Mouse (Mus musculus): ENCODE measurements at regions not wholly inside any gene's neighbourhood (a gene's known extent, or its start where the extent isn't known, plus 50 kb on each side); places are given as distances from the start of the nearest gene placed in this dataset.

DNA sequence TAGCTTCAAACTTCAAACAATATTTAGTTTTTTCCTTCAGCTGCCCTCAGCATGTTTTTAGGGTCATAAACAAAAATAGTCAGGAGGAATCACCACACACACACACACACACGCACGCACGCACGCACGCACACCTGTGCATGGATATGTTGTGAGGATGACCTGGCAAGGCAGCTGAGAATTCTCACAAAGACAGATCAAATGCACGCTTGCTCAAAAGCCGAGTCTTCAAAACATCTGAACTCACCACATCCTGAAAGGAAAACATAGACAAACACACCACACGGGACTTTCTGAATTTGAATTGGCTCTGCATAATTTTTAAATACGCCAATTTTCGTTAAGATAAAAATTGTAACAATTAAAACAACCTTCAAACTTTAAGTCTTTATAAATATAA is 52.7 kb upstream of the Foxq1 start:
- no peak overlapping the region for H3K27ac ChIP-seq (ENCODE audit: low read length)
- no peak overlapping the region for H3K4me3 ChIP-seq (ENCODE audit: low read length)
- no peaks in the 10 kb centered on the region for H3K27me3 ChIP-seq (ENCODE audit: insufficient read depth, low read length)
- ATAC-seq (ENCODE audit: low FRiP score, low TSS enrichment) = no peak
- H3K9me3 ChIP-seq (ENCODE audit: low read length) = no peaks in the 10 kb centered on the region
- H3K9ac ChIP-seq (replicated peaks; ENCODE audit: low read length) = no peak overlapping the region
- no peaks in the 10 kb centered on the region for H3K36me3 ChIP-seq (ENCODE audit: insufficient read depth, low read length)
- 78% methylated on average over 10 of the region's 10 CpGs for WGBS
- no peaks in the 10 kb centered on the region for H3K4me1 ChIP-seq (ENCODE audit: insufficient read depth, low read length)
- no peak overlapping the region for H3K4me2 ChIP-seq (replicated peaks; ENCODE audit: low read depth, low read length)

DNA sequence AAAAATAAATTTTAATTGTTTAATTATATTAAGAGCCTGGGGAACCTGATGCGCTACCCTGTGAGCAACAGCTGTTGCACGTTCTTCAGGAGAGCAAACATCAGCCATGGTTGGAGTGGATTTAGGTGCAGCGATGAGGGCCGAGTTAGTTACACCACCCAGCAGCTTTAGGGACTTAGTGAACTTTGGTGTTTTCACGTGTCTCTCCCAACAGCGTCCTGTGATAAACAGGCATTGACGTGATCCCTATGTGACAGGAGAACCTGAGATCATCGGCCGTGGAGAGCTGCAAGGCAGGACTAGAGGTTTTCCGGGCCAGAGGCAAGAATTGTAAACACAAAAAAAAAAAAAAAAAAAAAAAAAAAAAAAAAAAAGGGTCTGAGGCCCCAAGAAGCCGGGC is 52.1 kb upstream of the Foxq1 start:
- Histone ChIP-seq H3K4me3 (ENCODE audit: low read length) (no peak overlapping the region), H3K27me3 (ENCODE audit: insufficient read depth, low read length) (no peaks in the 10 kb centered on the region), H3K9me3 (ENCODE audit: low read length) (no peaks in the 10 kb centered on the region), H3K27ac (ENCODE audit: low read length) (no peak overlapping the region), H3K36me3 (ENCODE audit: insufficient read depth, low read length) (no peaks in the 10 kb centered on the region), H3K4me1 (ENCODE audit: insufficient read depth, low read length) (no peaks in the 10 kb centered on the region), H3K4me2 (replicated peaks; ENCODE audit: low read depth, low read length) (no peak overlapping the region), H3K9ac (replicated peaks; ENCODE audit: low read length) (no peak overlapping the region)
- 81% methylated on average over 11 of the region's 11 CpGs for WGBS
- no peak for ATAC-seq (ENCODE audit: low FRiP score, low TSS enrichment)

DNA sequence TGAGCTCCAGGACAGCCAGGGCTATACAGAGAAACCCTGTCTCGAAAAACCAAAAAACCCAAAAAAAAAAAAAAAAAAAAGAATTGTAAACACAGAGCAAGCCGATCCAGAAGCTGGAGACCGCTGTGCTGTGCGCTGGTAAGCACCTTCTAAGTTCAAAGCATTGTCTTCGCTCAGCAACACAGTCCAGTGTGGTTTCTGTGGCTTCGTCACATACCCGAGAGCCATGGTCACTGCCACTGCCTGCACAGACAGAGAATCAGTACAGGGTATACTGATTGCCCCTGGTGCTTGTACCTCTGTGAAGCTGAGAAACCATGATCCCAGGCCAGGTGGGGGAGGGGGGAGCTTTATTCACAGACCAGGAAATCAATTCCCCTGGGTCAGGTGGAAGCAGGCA is 51.6 kb upstream of the Foxq1 start:
- no peak overlapping the region for H3K9ac ChIP-seq (replicated peaks; ENCODE audit: low read length)
- H3K4me1 ChIP-seq (ENCODE audit: insufficient read depth, low read length) = no peaks in the 10 kb centered on the region
- H3K27me3 ChIP-seq (ENCODE audit: insufficient read depth, low read length) = no peaks in the 10 kb centered on the region
- H3K36me3 ChIP-seq (ENCODE audit: insufficient read depth, low read length) = no peaks in the 10 kb centered on the region
- H3K4me3 ChIP-seq (ENCODE audit: low read length) = no peak overlapping the region
- no peak for ATAC-seq (ENCODE audit: low FRiP score, low TSS enrichment)
- no peaks in the 10 kb centered on the region for H3K9me3 ChIP-seq (ENCODE audit: low read length)
- no peak overlapping the region for H3K4me2 ChIP-seq (replicated peaks; ENCODE audit: low read depth, low read length)
- WGBS = 84% methylated on average over 6 of the region's 7 CpGs
- H3K27ac ChIP-seq (ENCODE audit: low read length) = no peak overlapping the region

DNA sequence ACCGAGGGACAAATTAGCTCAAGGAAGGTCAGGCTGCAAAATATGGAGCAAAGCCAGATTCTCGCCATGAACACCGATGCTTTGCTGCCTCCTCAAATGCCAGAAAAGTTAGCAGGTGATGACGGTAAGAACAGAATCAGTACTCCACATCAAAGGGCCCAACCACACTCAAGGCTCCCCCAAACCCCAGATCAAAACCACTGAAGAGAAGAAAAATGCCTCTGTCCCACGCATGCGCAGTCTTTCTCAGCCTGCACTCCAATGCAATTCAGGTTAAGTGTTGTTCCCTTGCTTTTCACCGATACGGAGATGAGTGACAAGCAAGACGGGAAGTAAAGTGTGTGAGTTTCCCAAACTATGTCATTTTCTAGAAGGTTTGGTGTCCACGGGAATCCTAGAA is 50.5 kb upstream of the Foxq1 start:
- Histone ChIP-seq H3K4me3 (ENCODE audit: low read length) (no peak overlapping the region), H3K4me2 (replicated peaks; ENCODE audit: low read depth, low read length) (no peak overlapping the region), H3K9me3 (ENCODE audit: low read length) (no peaks in the 10 kb centered on the region), H3K27ac (ENCODE audit: low read length) (no peak overlapping the region), H3K4me1 (ENCODE audit: insufficient read depth, low read length) (no peaks in the 10 kb centered on the region), H3K27me3 (ENCODE audit: insufficient read depth, low read length) (no peaks in the 10 kb centered on the region), H3K9ac (replicated peaks; ENCODE audit: low read length) (no peak overlapping the region), H3K36me3 (ENCODE audit: insufficient read depth, low read length) (no peaks in the 10 kb centered on the region)
- 82% methylated on average over 10 of the region's 10 CpGs for WGBS
- no peak for ATAC-seq (ENCODE audit: low FRiP score, low TSS enrichment)

Data from kidney, embryonic 16.5 days (tissue).